Mouse (Mus musculus) cortical plate, adult 2 months (tissue): Measurements from ENCODE around the gene Tcaf2.

Experiments used
- CTCF ChIP-seq: fragments of 200-500 bp; IDR thresholded peaks from 2 replicates; pipeline ENCODE4 v1.5.1; 2011; ENCODE audit warnings: mild to moderate bottlenecking, control low read depth, low read length; ENCODE audit not compliant: insufficient read depth; ENCODE audit errors: extremely low read depth
- POLR2A ChIP-seq: fragments of 200-500 bp; IDR thresholded peaks from 2 replicates; pipeline ENCODE4 v1.6.1; 2011; ENCODE audit warnings: mild to moderate bottlenecking, low read length, control low read depth; ENCODE audit not compliant: insufficient read depth; ENCODE audit errors: extremely low read depth

DNA sequence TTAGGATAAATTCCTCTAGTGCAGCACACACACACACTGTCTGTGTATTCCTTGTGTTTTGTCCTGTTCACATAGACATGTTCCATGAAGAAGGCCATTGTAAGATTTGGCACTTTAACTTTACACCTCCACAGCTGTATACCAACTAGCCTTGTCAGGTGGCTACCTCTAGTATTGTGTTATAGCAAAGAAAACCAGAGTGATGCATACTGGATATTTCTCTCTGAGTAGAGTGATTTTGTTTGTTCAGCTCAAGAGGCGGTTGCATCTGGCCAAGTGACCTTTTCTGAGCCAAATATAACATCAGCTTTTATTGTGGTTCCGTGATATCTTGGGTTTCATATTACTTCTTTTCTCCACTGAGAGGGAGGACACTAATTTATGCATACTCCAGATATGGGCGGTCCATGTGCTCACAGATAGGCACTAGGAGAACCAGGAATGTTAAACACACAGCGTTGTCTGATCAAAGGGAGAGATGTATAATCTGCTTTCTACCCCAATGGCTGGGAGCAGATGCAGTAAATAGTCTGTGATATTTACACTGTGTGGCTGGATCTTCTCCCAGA, 34.0 kb downstream of the Tcaf2 start:
- TF ChIP-seq POLR2A (no peak), CTCF (no peak)
